Mouse (Mus musculus): ENCODE data around the gene Lhfpl3. TPM values are rescaled to one million over a fixed set of nuclear protein-coding genes. Genes with fewer than 3 reads are reported as not detected.
"Not testable (repeated sequence)": the region's sequence is repeated elsewhere in the genome, so short reads cannot be mapped to it uniquely, and the experiment has no call there.

The Lhfpl3 gene
- total RNA-seq (2017) = not detected in 2 replicates

DNA sequence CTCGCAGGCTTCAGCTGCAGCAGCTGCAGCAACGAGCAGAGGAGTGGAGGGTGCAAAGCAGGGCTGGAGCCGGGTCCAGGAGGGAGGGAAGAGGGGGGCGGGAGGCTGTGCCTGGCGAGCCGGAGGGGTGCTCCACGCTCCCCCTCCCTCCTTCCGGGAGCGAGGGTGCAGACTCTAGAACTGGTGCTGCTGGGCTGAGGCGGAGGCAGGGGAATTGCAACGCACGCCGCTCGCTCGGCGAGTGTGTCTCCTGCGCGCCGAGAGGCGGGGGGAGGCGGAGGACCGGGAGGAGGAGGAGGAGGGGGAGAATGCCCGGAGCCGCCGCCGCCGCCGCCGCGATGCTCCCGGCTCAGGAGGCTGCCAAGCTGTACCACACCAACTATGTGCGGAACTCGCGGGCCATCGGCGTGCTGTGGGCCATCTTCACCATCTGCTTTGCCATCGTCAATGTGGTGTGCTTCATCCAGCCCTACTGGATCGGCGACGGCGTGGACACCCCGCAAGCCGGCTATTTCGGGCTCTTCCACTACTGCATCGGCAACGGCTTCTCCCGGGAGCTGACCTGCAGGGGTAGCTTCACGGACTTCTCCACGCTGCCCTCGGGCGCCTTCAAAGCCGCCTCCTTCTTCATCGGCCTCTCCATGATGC is at the start of gene Lhfpl3:
Lhfpl3 (plus strand) TSS at position 175 of the 648 bp plus-strand sequence.
- peak; percentile 48 to 67; a peak in 3 of 4 replicates for ATAC-seq (replicated peaks in 1 of 2; ENCODE audit: insufficient read depth in 1 of 2, low FRiP score in 2 of 2, low TSS enrichment in 1 of 2, low read depth in 1 of 2, poor library complexity in 2 of 2, severe bottlenecking in 2 of 2)

DNA sequence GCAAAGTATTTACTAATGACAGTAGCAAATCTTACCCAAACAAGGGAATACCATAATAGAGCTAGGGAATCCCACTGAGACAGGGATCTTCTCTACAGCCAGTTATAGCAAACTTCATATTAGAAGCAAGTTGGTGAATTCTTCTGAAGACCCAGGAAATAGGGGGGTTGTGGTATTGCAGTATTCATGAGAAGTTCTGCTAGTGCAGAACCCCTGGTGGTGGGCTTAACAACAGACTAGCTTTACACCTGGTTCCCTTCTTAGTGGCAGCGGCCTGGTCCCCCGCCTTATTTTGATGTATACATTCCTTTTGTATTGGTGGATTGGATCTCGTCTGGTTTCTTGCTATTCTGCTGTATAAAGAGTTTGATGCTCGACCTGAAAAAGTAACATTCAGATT is 39.6 kb upstream of the Lhfpl3 start:
- not testable (repeated sequence) for ATAC-seq (replicated peaks in 1 of 2; ENCODE audit: insufficient read depth in 1 of 2, low FRiP score in 2 of 2, low TSS enrichment in 1 of 2, low read depth in 1 of 2, poor library complexity in 2 of 2, severe bottlenecking in 2 of 2)

DNA sequence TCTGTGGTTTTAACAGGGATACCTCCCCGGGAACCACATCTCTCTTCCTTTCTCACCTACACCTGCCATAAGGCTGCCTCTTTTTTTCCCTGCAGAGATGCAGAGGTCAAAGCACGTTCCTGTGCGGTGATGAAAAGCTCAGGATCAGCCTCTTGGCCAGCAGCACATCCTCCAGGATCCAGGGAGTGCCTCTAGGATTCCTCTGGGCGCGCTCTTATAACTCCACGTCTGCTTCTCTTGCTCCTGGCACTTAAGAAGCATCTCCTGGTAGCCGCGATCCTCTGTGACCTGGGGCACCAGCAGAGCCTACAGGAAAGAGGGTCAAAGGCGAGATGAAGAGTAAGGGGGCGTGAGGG is 352 bp upstream of the Lhfpl3 start:
- ATAC-seq (replicated peaks in 1 of 2; ENCODE audit: insufficient read depth in 1 of 2, low FRiP score in 2 of 2, low TSS enrichment in 1 of 2, low read depth in 1 of 2, poor library complexity in 2 of 2, severe bottlenecking in 2 of 2) = no peak

DNA sequence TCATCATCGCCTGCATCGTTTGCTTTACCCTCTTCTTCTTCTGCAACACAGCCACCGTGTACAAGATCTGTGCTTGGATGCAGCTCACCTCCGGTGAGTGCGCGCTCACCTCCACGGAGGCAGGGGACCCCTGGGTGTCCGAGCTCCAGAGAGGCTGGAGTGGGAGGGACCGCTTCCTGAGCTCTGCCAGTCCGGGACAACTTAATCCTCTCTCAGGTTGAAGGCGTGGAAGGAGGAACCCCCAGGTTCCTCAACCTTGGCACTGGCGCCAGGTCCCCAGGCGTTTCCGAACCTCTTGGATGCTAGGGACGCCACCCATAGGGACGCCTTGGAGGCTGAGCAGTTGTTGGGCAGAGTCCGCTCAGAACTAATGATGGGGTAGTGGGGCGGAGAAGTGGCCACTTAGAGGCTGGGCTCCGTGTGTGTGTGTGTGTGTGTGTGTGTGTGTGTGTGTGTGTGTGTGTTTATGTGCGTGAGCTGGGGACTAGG is 718 bp downstream of the Lhfpl3 start:
- no peak; a peak in 1 of 4 replicates for ATAC-seq (replicated peaks in 1 of 2; ENCODE audit: insufficient read depth in 1 of 2, low FRiP score in 2 of 2, low TSS enrichment in 1 of 2, low read depth in 1 of 2, poor library complexity in 2 of 2, severe bottlenecking in 2 of 2)

DNA sequence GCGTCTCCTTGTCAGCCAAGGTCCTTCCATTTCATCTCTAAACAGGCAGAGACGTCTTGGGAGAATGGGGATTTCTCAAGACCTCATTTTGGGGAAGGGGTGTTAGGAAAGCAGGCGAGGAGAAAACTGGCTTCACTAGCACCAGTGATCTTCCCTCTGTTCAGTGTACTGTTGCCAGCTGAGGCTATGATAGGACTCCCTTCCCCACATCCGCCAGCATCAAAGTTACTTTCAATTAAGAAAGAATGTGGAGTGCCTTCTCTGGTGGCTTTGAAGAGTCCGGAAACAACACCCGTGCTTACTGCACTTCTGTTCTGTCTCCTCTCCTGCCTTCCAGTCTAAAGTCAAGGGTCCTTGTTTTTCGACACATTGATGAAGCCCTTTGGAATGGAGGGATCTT is 1.4 kb downstream of the Lhfpl3 start:
- no peak for ATAC-seq (replicated peaks in 1 of 2; ENCODE audit: insufficient read depth in 1 of 2, low FRiP score in 2 of 2, low TSS enrichment in 1 of 2, low read depth in 1 of 2, poor library complexity in 2 of 2, severe bottlenecking in 2 of 2)

DNA sequence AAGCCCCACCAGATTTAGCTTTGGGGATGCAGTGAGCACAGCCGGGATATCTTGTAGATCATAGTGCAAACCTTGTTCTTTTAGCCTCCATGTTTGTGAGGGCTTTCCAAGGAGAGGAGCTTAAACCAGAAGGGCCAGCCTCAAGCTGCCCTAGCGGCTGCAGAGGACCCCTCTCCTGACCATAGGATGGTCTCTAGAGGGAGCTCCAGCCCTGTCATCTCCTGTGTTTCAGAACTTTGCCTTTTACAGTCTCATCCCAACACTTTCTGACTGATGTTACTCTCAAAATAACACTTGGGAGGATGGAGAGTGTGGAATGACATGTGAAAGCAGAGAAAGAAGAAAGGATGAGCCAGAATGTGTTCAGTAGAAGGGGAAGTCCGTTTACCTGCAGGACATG is 11.4 kb downstream of the Lhfpl3 start:
- no peak for ATAC-seq (replicated peaks in 1 of 2; ENCODE audit: insufficient read depth in 1 of 2, low FRiP score in 2 of 2, low TSS enrichment in 1 of 2, low read depth in 1 of 2, poor library complexity in 2 of 2, severe bottlenecking in 2 of 2)

DNA sequence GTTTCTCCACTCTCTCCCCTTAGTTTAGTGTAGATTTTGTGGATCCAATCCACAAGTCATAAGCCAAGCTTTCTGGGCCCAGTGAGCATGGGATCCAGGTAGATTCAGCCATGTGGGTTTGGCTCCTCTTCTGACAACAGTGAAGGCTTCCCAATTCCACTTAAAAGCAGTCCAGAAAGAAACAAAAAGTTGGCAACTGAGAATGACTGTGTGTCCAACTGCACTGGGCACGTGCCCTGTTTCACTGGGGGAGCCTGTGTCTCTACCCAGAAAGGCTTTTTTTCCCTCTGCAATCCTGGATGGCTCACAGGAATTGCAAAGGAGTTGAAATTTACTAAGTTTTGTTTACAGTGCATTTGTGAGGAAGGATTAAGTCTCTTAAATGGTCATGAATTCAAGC is 24.9 kb downstream of the Lhfpl3 start:
- no peak for ATAC-seq (replicated peaks in 1 of 2; ENCODE audit: insufficient read depth in 1 of 2, low FRiP score in 2 of 2, low TSS enrichment in 1 of 2, low read depth in 1 of 2, poor library complexity in 2 of 2, severe bottlenecking in 2 of 2)

DNA sequence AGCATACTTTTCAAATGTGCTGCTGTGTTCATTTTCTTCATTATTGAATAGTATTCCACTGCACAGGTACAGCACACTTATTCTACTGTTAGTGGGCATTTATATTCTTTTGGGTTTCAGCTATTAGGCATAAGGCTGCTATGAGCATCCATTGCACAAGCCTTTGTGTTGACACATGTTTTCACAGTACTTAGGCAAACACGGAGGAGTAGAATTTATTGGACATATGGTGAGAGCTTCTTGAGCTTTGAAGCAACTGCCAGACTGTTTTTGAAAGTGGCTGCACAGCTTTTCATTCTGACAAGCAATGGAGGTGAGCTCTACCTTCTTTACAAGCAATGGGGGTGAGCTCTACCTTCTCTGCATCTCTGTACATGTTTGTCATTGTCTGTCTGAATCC is 49.5 kb downstream of the Lhfpl3 start:
- ATAC-seq (replicated peaks in 1 of 2; ENCODE audit: insufficient read depth in 1 of 2, low FRiP score in 2 of 2, low TSS enrichment in 1 of 2, low read depth in 1 of 2, poor library complexity in 2 of 2, severe bottlenecking in 2 of 2) = no peak

DNA sequence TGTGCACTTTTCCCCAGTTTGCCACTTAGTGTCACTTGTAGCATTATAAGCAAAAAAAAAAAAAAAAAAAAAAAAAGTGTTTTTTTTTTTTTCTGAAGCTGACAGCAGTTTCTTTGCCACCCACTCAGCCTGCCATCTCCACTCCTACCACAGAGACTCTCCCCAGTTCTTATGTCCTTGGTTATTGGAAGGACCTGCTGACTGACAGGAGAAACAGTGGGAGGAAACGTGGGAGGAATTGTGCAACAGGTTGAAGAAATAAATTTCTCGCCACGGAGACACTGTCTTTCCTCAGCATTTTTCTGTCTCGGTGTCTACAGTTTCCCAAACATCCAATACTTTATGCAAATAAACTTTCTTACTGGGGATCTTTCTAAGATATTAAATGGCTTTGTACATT is 67.6 kb downstream of the Lhfpl3 start:
- ATAC-seq (replicated peaks in 1 of 2; ENCODE audit: insufficient read depth in 1 of 2, low FRiP score in 2 of 2, low TSS enrichment in 1 of 2, low read depth in 1 of 2, poor library complexity in 2 of 2, severe bottlenecking in 2 of 2) = no peak

DNA sequence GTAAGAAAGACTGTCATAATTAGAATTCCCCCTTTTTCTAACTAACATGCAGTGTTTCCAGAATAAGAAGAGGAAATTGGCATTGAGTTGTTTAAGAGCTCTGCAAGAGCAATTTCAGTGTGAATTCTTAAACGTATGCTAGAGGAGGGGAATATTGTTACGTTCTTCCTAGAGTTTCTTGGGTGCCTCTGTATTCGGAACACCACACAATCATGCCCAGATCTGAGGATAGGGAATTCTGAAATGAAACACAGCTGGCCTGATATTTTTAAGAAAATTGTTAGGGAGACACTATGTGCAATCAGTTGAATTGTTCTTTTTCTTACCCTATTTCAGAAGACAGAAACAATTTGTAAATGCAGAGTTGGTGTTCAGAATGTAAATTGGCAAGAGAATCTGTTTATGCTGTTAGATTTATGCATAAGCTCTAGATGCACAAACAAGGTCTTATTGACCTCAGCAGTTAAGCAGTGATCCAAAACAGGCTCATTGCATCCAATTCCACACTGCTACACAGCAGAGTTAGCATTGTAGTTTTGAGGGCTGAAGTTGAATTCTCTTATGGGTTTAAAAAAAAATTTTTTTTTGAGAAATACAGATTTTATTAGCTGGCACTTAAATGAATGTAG is 84.1 kb downstream of the Lhfpl3 start:
- ATAC-seq (replicated peaks in 1 of 2; ENCODE audit: insufficient read depth in 1 of 2, low FRiP score in 2 of 2, low TSS enrichment in 1 of 2, low read depth in 1 of 2, poor library complexity in 2 of 2, severe bottlenecking in 2 of 2) = no peak

DNA sequence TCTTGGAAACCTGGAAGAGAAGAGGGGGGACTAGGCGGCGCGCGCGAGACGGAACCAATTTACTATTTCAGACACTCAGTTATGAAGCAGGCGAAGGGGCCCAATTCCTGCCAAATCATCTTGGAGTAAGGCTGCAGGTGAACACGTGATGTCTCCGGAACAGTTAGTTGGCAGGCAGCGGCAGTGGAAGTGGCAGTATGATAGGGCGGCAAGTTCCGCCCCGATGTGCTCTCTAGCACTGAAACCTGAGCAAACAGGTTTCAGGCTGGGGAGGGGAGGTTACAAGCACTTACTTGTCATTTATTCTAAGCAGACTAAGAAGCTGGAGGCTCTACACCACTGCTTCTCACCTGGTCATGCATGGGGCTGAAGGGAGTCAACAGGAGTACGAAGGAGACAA is 105.7 kb downstream of the Lhfpl3 start:
- no peak for ATAC-seq (replicated peaks in 1 of 2; ENCODE audit: insufficient read depth in 1 of 2, low FRiP score in 2 of 2, low TSS enrichment in 1 of 2, low read depth in 1 of 2, poor library complexity in 2 of 2, severe bottlenecking in 2 of 2)

DNA sequence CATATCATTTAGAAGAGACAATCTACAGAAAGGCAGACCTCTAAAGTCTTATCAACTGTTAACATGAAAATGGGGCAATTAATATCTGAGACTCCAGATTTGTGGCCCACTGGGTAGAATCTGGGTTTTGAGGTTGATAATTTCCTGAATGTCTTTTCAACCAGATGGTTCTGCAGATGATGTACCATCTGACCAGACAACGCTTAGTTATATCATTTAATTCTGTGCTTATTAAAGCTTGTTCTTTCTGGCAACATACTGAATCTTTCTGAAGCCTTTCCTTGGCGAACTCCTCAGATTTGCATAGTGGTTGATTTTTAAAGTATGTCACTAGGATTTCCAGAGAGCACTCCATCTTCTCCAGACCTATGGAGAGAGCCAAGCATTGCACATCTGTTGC is 107.6 kb downstream of the Lhfpl3 start:
- ATAC-seq (replicated peaks in 1 of 2; ENCODE audit: insufficient read depth in 1 of 2, low FRiP score in 2 of 2, low TSS enrichment in 1 of 2, low read depth in 1 of 2, poor library complexity in 2 of 2, severe bottlenecking in 2 of 2) = no peak

DNA sequence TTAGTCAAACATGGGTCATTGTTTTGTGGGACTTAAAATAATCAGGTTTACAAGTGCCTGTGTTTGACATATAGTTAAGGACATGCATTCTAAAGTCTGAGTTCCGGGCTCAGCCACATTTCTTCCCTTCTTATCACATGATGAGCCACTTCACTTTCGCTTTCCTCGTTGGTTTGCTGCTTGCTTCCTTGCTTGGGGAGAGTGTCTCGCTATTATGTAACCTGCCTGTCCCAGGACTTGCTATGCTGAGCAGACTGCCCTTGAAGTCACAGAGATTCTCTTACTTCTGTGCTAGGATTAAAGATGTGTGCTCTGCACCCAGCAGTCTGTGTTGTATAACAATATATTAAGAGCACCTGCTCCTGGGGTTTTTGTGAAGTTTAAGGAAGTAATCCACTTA is 110.6 kb downstream of the Lhfpl3 start:
- ATAC-seq (replicated peaks in 1 of 2; ENCODE audit: insufficient read depth in 1 of 2, low FRiP score in 2 of 2, low TSS enrichment in 1 of 2, low read depth in 1 of 2, poor library complexity in 2 of 2, severe bottlenecking in 2 of 2) = no peak

DNA sequence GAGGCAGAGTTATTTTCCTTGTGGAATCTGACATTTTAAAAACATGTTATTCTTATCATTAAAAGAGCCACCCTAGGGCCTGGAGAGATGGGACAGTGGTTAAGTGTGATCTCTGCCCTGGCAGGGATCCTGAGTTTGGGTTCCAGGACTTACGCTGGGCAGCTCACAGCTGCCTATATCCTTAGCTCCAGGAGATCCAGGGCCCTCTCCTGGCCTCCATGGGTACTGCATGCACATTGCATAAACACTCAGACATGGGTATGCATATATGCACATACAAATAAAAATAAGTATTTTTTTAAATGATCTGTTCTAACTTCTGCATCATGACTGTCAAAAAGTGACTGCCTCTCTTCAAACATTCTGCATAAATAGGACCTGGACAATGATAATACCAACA is 115.5 kb downstream of the Lhfpl3 start:
- ATAC-seq (replicated peaks in 1 of 2; ENCODE audit: insufficient read depth in 1 of 2, low FRiP score in 2 of 2, low TSS enrichment in 1 of 2, low read depth in 1 of 2, poor library complexity in 2 of 2, severe bottlenecking in 2 of 2) = no peak

DNA sequence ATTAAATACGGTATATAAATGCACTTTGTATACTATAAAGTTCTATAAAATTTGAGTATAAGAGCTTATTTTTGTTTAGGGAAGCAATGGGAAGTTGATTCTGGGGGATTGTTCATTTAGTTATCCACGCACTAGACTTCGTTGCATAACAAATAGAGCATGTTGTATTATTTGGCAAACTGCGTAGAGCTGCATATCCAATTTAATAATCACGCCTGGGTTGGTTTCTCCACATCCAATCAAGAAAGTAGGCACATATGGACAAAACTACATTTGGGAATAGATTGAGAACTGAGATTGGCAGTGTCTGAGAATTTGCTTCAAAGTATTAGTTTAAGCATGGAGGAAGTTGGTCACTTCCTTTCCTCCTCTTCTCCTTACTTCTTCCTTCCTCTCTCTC is 123.2 kb downstream of the Lhfpl3 start:
- ATAC-seq (replicated peaks in 1 of 2; ENCODE audit: insufficient read depth in 1 of 2, low FRiP score in 2 of 2, low TSS enrichment in 1 of 2, low read depth in 1 of 2, poor library complexity in 2 of 2, severe bottlenecking in 2 of 2) = no peak

DNA sequence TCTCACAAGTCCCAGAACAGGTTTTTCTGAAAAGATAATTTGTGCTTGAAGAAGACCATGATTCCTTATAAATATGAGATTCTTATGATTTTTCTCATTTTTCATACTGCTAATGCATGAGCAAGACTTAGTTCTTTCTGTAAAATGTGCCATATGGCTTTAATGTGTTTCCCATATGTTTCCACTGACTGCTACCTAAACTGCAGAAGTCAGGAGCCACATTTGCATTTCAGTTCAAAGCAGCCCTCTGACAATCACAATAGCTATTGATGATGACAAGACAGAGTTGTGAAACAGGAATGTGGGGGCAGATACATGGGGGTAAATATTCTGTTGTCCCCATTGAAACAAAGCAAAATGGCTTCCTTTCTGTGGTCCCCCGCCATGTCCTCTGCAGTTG is 126.6 kb downstream of the Lhfpl3 start:
- ATAC-seq (replicated peaks in 1 of 2; ENCODE audit: insufficient read depth in 1 of 2, low FRiP score in 2 of 2, low TSS enrichment in 1 of 2, low read depth in 1 of 2, poor library complexity in 2 of 2, severe bottlenecking in 2 of 2) = no peak

DNA sequence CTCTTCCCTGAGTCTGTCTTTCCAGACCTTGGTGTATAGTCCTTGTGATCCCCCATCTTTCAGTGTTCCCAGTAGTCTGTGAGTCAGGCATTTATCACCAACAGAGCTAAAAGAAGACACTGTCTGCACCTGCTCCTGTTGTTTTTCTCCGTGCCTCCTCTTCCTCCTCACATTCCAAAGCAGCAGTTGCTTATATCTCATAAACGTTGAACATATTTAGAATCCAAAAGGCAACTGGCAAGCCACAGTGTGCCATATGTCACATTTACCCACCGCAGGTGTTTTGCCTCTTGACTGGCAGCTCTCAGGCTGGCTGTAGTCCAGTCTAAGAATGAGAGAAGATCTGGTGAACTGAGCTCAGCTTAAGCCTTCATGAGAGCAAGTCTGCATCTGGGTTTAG is 142.5 kb downstream of the Lhfpl3 start:
- ATAC-seq (replicated peaks in 1 of 2; ENCODE audit: insufficient read depth in 1 of 2, low FRiP score in 2 of 2, low TSS enrichment in 1 of 2, low read depth in 1 of 2, poor library complexity in 2 of 2, severe bottlenecking in 2 of 2) = no peak

DNA sequence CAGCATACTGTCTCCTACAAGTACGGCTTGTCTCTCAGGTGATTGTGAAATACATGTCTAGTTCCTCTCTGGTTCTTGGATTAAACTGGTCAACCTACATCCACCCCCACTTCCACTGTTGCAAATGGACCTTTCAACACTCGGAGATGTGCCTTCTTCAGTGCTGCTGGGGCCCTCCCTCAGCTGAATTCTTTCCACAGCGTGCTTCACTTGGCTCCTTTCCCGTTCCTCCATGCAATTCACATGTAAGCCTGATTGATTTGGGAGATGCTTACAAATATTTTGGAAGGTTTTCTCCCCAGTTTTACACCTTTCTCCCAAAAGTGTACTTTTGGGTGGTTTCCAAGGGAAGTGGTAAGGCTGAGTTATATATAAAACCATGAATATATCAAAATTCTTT is 143.6 kb downstream of the Lhfpl3 start:
- ATAC-seq (replicated peaks in 1 of 2; ENCODE audit: insufficient read depth in 1 of 2, low FRiP score in 2 of 2, low TSS enrichment in 1 of 2, low read depth in 1 of 2, poor library complexity in 2 of 2, severe bottlenecking in 2 of 2) = no peak

DNA sequence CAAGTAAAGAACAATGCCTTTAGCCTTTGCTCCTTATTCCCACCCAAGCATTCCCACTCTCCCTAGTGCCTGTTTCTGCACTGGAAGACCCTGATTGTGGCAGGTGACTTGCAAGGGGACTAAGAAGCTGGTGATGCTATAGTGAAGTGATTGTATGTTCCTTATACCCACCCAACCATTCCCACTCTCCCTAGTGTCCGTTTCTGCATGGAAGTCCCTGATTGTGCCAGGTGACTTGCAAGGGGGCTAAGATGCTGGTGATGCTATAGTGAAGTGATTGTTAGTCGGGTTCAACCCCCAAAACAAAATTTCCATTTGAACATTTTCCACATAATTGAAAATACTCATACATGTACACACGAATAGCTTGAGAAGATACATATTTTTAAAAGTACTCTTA is 151.4 kb downstream of the Lhfpl3 start:
- no peak for ATAC-seq (replicated peaks in 1 of 2; ENCODE audit: insufficient read depth in 1 of 2, low FRiP score in 2 of 2, low TSS enrichment in 1 of 2, low read depth in 1 of 2, poor library complexity in 2 of 2, severe bottlenecking in 2 of 2)
